ENCODE assay signal across 8 mouse cellular contexts in the genomic region with DNA sequence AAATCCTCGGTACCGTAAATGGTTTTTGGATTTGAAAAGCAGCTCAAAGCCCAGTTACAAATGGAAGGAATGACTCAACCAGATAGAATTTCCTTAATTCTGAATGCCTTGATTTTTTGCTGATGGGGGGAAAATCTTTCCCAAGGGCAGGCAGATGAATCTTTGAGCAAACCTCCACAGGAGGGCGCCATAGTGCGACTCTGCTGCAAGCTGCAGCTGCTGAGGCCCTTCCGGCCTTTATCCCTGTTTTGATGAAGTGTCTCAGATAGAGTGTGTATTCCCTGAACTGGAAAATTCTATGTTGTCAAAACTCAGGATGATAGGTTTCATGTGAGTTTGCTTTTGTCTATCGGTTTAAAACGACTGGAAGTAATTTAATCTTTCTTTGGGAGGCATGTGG.
DNase-seq lines count a peak whose midpoint lies in the region; ATAC-seq and TF ChIP-seq lines count a peak whose summit lies in the region.

No protein-coding gene starts in this region.

- no peak for TF ChIP-seq POLR2A in bone marrow macrophage, adult 2 months (IDR thresholded peaks at IDR 0.05; ENCODE audit: borderline replicate concordance, low read depth, low read length)

- no peak overlapping the region for H3K4me3 ChIP-seq in liver, embryonic 12.5 days
- H3K4me3 ChIP-seq in bone marrow macrophage, adult 2 months (ENCODE audit: insufficient read depth, low read length) = no peak overlapping the region
- no peak overlapping the region for H3K4me3 ChIP-seq in liver, embryonic 14.5 days (ENCODE audit: insufficient read depth in 1 of 2, low read depth in 2 of 2, low read length in 2 of 2)

- no peaks in the 10 kb centered on the region for H3K9me3 ChIP-seq in liver, embryonic 12.5 days (replicated peaks)
- no peaks in the 10 kb centered on the region for H3K9me3 ChIP-seq in liver, embryonic 14.5 days (ENCODE audit: control insufficient read depth, low read length)

- TF ChIP-seq CTCF in bone marrow macrophage, adult 2 months (IDR thresholded peaks at IDR 0.05; ENCODE audit: low read depth, low read length) = peak; percentile 83
- TF ChIP-seq CTCF in liver, embryonic 14.5 days (IDR thresholded peaks at IDR 0.05; ENCODE audit: low read depth) = peak; percentile 73

- no peak overlapping the region for H3K4me2 ChIP-seq in liver, embryonic 12.5 days
- H3K4me2 ChIP-seq in liver, embryonic 14.5 days (ENCODE audit: low read depth) = no peak overlapping the region

- WGBS in liver, embryonic 12.5 days (ENCODE audit: insufficient replicate concordance) = 33% methylated on average over 7 of the region's 7 CpGs
- WGBS in liver, embryonic 14.5 days (ENCODE audit: insufficient replicate concordance) = 33% methylated on average over 7 of the region's 7 CpGs

- no peak for ATAC-seq in liver, embryonic 12.5 days
- ATAC-seq in liver, embryonic 14.5 days (ENCODE audit: insufficient read depth) = no peak

- no peaks in the 10 kb centered on the region for H3K27me3 ChIP-seq in liver, embryonic 12.5 days (replicated peaks)
- no peaks in the 10 kb centered on the region for H3K27me3 ChIP-seq in liver, embryonic 14.5 days (ENCODE audit: control insufficient read depth, insufficient read depth, low read length)

- H3K4me1 ChIP-seq in liver, embryonic 12.5 days = no peaks in the 10 kb centered on the region
- H3K4me1 ChIP-seq in bone marrow macrophage, adult 2 months (ENCODE audit: control insufficient read depth, insufficient read depth, low read length) = peaks cover 3% of the 10 kb centered on the region; the same call in 1 of the 2 replicates
- no peaks in the 10 kb centered on the region for H3K4me1 ChIP-seq in liver, embryonic 14.5 days (replicated peaks; ENCODE audit: control insufficient read depth in 2 of 2, insufficient read depth in 2 of 2, low read length in 1 of 2)

- peak; percentile 75 for DNase-seq in liver
- DNase-seq in frontal cortex, postnatal 10 days (ENCODE audit: low spot score in 2 of 2) = peak; percentile 13 to 63
- peak; percentile 89 for DNase-seq in kidney, postnatal 14 days
- DNase-seq in liver, embryonic 14.5 days (ENCODE audit: low read depth in 3 of 3, low spot score in 3 of 3) = peak in 1 of 3 experiments; percentile 16
- peak; percentile 39 for DNase-seq in retina, postnatal 7 days (ENCODE audit: low read depth, low spot score)
- peak; percentile 70 for DNase-seq in urinary bladder, postnatal 10 days (ENCODE audit: low spot score)

- no peak for TF ChIP-seq EP300 in liver, embryonic 14.5 days (IDR thresholded peaks at IDR 0.05; ENCODE audit: low read depth)

- no peak overlapping the region for H3K9ac ChIP-seq in liver, embryonic 12.5 days
- H3K9ac ChIP-seq in liver, embryonic 14.5 days (replicated peaks) = no peak overlapping the region

- no peaks in the 10 kb centered on the region for H3K36me3 ChIP-seq in liver, embryonic 12.5 days
- H3K36me3 ChIP-seq in liver, embryonic 14.5 days (replicated peaks; ENCODE audit: control insufficient read depth, insufficient read depth, low read depth) = no peaks in the 10 kb centered on the region

- no peak overlapping the region for H3K27ac ChIP-seq in liver, embryonic 12.5 days
- H3K27ac ChIP-seq in bone marrow macrophage, adult 2 months (ENCODE audit: insufficient read depth, low read depth, low read length) = no peak overlapping the region
- H3K27ac ChIP-seq in liver, embryonic 14.5 days = no peak overlapping the region
